Mouse (Mus musculus) heart, embryonic 11.5 days (tissue): ENCODE measurements around the gene Pgam2. TPM values are rescaled to one million over a fixed set of nuclear protein-coding genes. Genes with fewer than 3 reads are reported as not detected.

Experiments used
- ATAC-seq: fragments of 200-750 bp; cut with Nextera tagmentation; replicated peaks from 2 replicates; pipeline ENCODE4 v1.8.0; 2017; ENCODE audit warnings: moderate library complexity; ENCODE audit not compliant: insufficient number of reproducible peaks, low FRiP score, low TSS enrichment
- H3K27ac ChIP-seq: fragments of 300-500 bp; sonication (generic); 2 replicates; pipeline ENCODE4 v1.5.1; 2014; ENCODE audit warnings: mild to moderate bottlenecking, low read depth, low read length
- H3K27me3 ChIP-seq: fragments of 300-500 bp; sonication (generic); 2 replicates; pipeline ENCODE4 v1.6.1; 2014; ENCODE audit warnings: mild to moderate bottlenecking, low read length, mixed read lengths; ENCODE audit not compliant: control insufficient read depth, insufficient read depth
- H3K36me3 ChIP-seq: fragments of 300-500 bp; sonication (generic); 2 replicates; pipeline ENCODE4 v1.6.1; 2014; ENCODE audit warnings: mild to moderate bottlenecking, low read length, moderate library complexity, mixed read lengths; ENCODE audit not compliant: control insufficient read depth, insufficient read depth
- H3K4me1 ChIP-seq: fragments of 300-500 bp; sonication (generic); 2 replicates; pipeline ENCODE4 v1.6.1; 2014; ENCODE audit warnings: low read length; ENCODE audit not compliant: control insufficient read depth, insufficient read depth
- H3K4me2 ChIP-seq: fragments of 300-500 bp; sonication (generic); 2 replicates; pipeline ENCODE4 v1.6.1; 2014; ENCODE audit warnings: mild to moderate bottlenecking, moderate library complexity
- H3K4me3 ChIP-seq: fragments of 300-500 bp; sonication (generic); 2 replicates; pipeline ENCODE4 v1.5.1; 2014; ENCODE audit warnings: low read depth, low read length
- H3K9ac ChIP-seq: fragments of 300-500 bp; sonication (generic); 2 replicates; pipeline ENCODE4 v1.6.1; 2014; ENCODE audit warnings: mild to moderate bottlenecking, low read depth, low read length, moderate library complexity
- H3K9me3 ChIP-seq: fragments of 300-500 bp; sonication (generic); replicated peaks from 2 replicates; pipeline ENCODE4 v1.6.1; 2016; ENCODE audit warnings: low read length; ENCODE audit not compliant: control insufficient read depth
- WGBS: fragments of 180-500 bp; shearing (Covaris S2); extraction: QIAGEN DNeasy Blood & Tissue Kit; methylation state at CpG from one replicate; pipeline ENCODE4 v1.1.7; 2014; ENCODE audit not compliant: insufficient replicate concordance; 5-methylcytosine and 5-hydroxymethylcytosine counted together
- polyA plus RNA-seq: library from polyadenylated mRNA; unstranded; fragments of >200 nt; fragmentation: Nextera tagmentation; extraction: Ambion mirVana; gene quantifications from 2 replicates; pipeline ENCODE4 v1.2.1, GENCODE M21; 2014

Gene Pgam2
- polyA plus RNA-seq: 761 and 811 TPM in 2 replicates

GRCm38 (mm10) chr11:5803551-5803981 lies at the start of gene Pgam2:
Gene Pgam2 (minus strand): TSS chr11:5803733.
- Histone ChIP-seq H3K9me3 (no peaks in the 10 kb centered on the region), H3K4me1 (peaks cover 15% of the 10 kb centered on the region), H3K27ac (peak within 1 kb of the TSS; percentile 82), H3K4me3 (peak within 1 kb of the TSS; percentile 64), H3K4me2 (peak within 1 kb of the TSS; percentile 72), H3K27me3 (no peaks in the 10 kb centered on the region), H3K36me3 (peaks cover 4% of the 10 kb centered on the region; the same call in 1 of the 2 replicates), H3K9ac (peak within 1 kb of the TSS; percentile 85)
- WGBS: 32% methylated on average over 8 of the region's 8 CpGs
- ATAC-seq: peak; percentile 56

GRCm38 (mm10) chr11:5852314-5852713 lies 48.8 kb upstream of the Pgam2 start:
- no peak overlapping the region for H3K27ac ChIP-seq
- H3K27me3 ChIP-seq: no peaks in the 10 kb centered on the region
- H3K9ac ChIP-seq: no peak overlapping the region
- no peaks in the 10 kb centered on the region for H3K9me3 ChIP-seq
- no peaks in the 10 kb centered on the region for H3K36me3 ChIP-seq
- ATAC-seq: no peak
- 17% methylated on average over 1 of the region's 1 CpGs for WGBS
- H3K4me3 ChIP-seq: no peak overlapping the region
- no peak overlapping the region for H3K4me2 ChIP-seq
- H3K4me1 ChIP-seq: peaks cover 25% of the 10 kb centered on the region

- WGBS: 57% methylated on average over 4 of the region's 4 CpGs
- Histone ChIP-seq H3K9me3 (no peaks in the 10 kb centered on the region), H3K36me3 (no peaks in the 10 kb centered on the region), H3K4me1 (peaks cover 22% of the 10 kb centered on the region), H3K27ac (peak overlapping the region; percentile 35; the same call in 1 of the 2 replicates), H3K4me2 (no peak overlapping the region), H3K4me3 (no peak overlapping the region), H3K27me3 (no peaks in the 10 kb centered on the region), H3K9ac (no peak overlapping the region)
- no peak for ATAC-seq
Observed at GRCm38 (mm10) chr11:5851021-5851736, 47.6 kb upstream of the Pgam2 start.

- Histone ChIP-seq H3K36me3 (no peaks in the 10 kb centered on the region), H3K9ac (no peak overlapping the region), H3K27me3 (no peaks in the 10 kb centered on the region), H3K9me3 (no peaks in the 10 kb centered on the region), H3K27ac (no peak overlapping the region), H3K4me3 (no peak overlapping the region), H3K4me1 (peaks cover 16% of the 10 kb centered on the region), H3K4me2 (no peak overlapping the region)
- no peak for ATAC-seq
- WGBS: 49% methylated on average over 5 of the region's 5 CpGs
Observed at GRCm38 (mm10) chr11:5850452-5850851, 46.9 kb upstream of the Pgam2 start.

- Histone ChIP-seq H3K4me3 (no peak overlapping the region), H3K9ac (no peak overlapping the region), H3K4me2 (no peak overlapping the region), H3K36me3 (no peaks in the 10 kb centered on the region), H3K27ac (no peak overlapping the region), H3K27me3 (no peaks in the 10 kb centered on the region), H3K4me1 (peaks cover 16% of the 10 kb centered on the region), H3K9me3 (no peaks in the 10 kb centered on the region)
- 78% methylated on average over 2 of the region's 2 CpGs for WGBS
- no peak for ATAC-seq
Observed at GRCm38 (mm10) chr11:5849316-5849715, 45.8 kb upstream of the Pgam2 start.

- Histone ChIP-seq H3K27ac (no peak overlapping the region), H3K36me3 (no peaks in the 10 kb centered on the region), H3K9me3 (no peaks in the 10 kb centered on the region), H3K4me2 (no peak overlapping the region), H3K4me3 (no peak overlapping the region), H3K27me3 (no peaks in the 10 kb centered on the region), H3K9ac (no peak overlapping the region), H3K4me1 (peaks cover 16% of the 10 kb centered on the region)
- WGBS: 68% methylated on average over 6 of the region's 6 CpGs
- ATAC-seq: no peak
Observed at GRCm38 (mm10) chr11:5848741-5849140, 45.2 kb upstream of the Pgam2 start.

GRCm38 (mm10) chr11:5846639-5847345 lies 43.3 kb upstream of the Pgam2 start:
- no peaks in the 10 kb centered on the region for H3K36me3 ChIP-seq
- H3K9ac ChIP-seq: no peak overlapping the region
- ATAC-seq: no peak
- WGBS: 55% methylated on average over 7 of the region's 7 CpGs
- no peaks in the 10 kb centered on the region for H3K27me3 ChIP-seq
- no peak overlapping the region for H3K27ac ChIP-seq
- no peak overlapping the region for H3K4me3 ChIP-seq
- H3K4me2 ChIP-seq: no peak overlapping the region
- peaks cover 4% of the 10 kb centered on the region for H3K9me3 ChIP-seq
- peaks cover 10% of the 10 kb centered on the region for H3K4me1 ChIP-seq

- Histone ChIP-seq H3K4me2 (no peak overlapping the region), H3K36me3 (no peaks in the 10 kb centered on the region), H3K4me3 (no peak overlapping the region), H3K9me3 (peaks cover 4% of the 10 kb centered on the region), H3K9ac (no peak overlapping the region), H3K4me1 (peaks cover 3% of the 10 kb centered on the region; the same call in 1 of the 2 replicates), H3K27ac (no peak overlapping the region), H3K27me3 (no peaks in the 10 kb centered on the region)
- WGBS: 81% methylated on average over 3 of the region's 3 CpGs
- ATAC-seq: no peak
Observed at GRCm38 (mm10) chr11:5843131-5843530, 39.6 kb upstream of the Pgam2 start.
